Mouse (Mus musculus) heart, embryonic 14.5 days (tissue): ENCODE data around the gene Ddi2. TPM values are rescaled to one million over a fixed set of nuclear protein-coding genes. Genes with fewer than 3 reads are reported as not detected.

Experiments
- ATAC-seq: fragments of 200-750 bp; cut with Nextera tagmentation; 2 replicates; pipeline ENCODE4 v1.8.0; 2017; ENCODE audit warnings: low read depth, moderate TSS enrichment; ENCODE audit not compliant: insufficient number of reproducible peaks, insufficient read depth, low FRiP score
- H3K27ac ChIP-seq, 2 experiments: fragments of 200-500 bp in 1 of 2; fragments of 300-500 bp in 1 of 2; sonication (generic) in 1 of 2; replicated peaks in 1 of 2; 2 replicates each; pipeline ENCODE4 v1.5.1; 2012 to 2014; ENCODE audit warnings: low read depth in 2 of 2, low read length in 2 of 2, control low read depth in 1 of 2, mild to moderate bottlenecking in 1 of 2, mixed read lengths in 1 of 2; ENCODE audit not compliant: control insufficient read depth in 1 of 2, insufficient read depth in 1 of 2
- H3K27me3 ChIP-seq: fragments of 300-500 bp; sonication (generic); 2 replicates; pipeline ENCODE4 v1.6.1; 2014; ENCODE audit warnings: mild to moderate bottlenecking, low read length, control low read depth; ENCODE audit not compliant: control insufficient read depth, insufficient read depth
- H3K36me3 ChIP-seq: fragments of 300-500 bp; sonication (generic); 2 replicates; pipeline ENCODE4 v1.6.1; 2014; ENCODE audit warnings: mild to moderate bottlenecking, control low read depth, low read length, mixed read lengths; ENCODE audit not compliant: control insufficient read depth, insufficient read depth
- H3K4me1 ChIP-seq, 2 experiments: fragments of 200-500 bp in 1 of 2; fragments of 300-500 bp in 1 of 2; sonication (generic) in 1 of 2; 2 replicates each; pipeline ENCODE4 v1.6.1; 2012 to 2014; ENCODE audit warnings: low read length in 2 of 2, control low read depth in 1 of 2, mixed read lengths in 1 of 2; ENCODE audit not compliant: control insufficient read depth in 2 of 2, insufficient read depth in 2 of 2
- H3K4me2 ChIP-seq: fragments of 300-500 bp; sonication (generic); 2 replicates; pipeline ENCODE4 v1.6.1; 2014; ENCODE audit warnings: mild to moderate bottlenecking, low read length
- H3K4me3 ChIP-seq, 2 experiments: fragments of 200-500 bp in 1 of 2; fragments of 300-500 bp in 1 of 2; sonication (generic) in 1 of 2; 2 replicates each; pipeline ENCODE4 v1.5.1; 2012 to 2014; ENCODE audit warnings: low read length in 2 of 2, mild to moderate bottlenecking in 2 of 2, control low read depth in 1 of 2, low read depth in 1 of 2, moderate library complexity in 1 of 2; ENCODE audit not compliant: control insufficient read depth in 1 of 2, insufficient read depth in 1 of 2
- H3K9ac ChIP-seq: fragments of 300-500 bp; sonication (generic); 2 replicates; pipeline ENCODE4 v1.6.1; 2014; ENCODE audit warnings: mild to moderate bottlenecking, low read length
- H3K9me3 ChIP-seq: fragments of 300-500 bp; sonication (generic); 2 replicates; pipeline ENCODE4 v1.6.1; 2016; ENCODE audit warnings: low read length, control low read depth; ENCODE audit not compliant: control insufficient read depth
- WGBS: fragments of 180-500 bp; shearing (Covaris S2); extraction: QIAGEN DNeasy Blood & Tissue Kit; methylation state at CpG from one replicate; pipeline ENCODE4 v1.1.7; 2014; 5-methylcytosine and 5-hydroxymethylcytosine counted together
- polyA plus RNA-seq: library from polyadenylated mRNA; unstranded; fragments of >200 nt; fragmentation: Nextera tagmentation; extraction: Ambion mirVana; gene quantifications from 2 replicates; pipeline ENCODE4 v1.2.1, GENCODE M21; 2014

The Ddi2 gene
- polyA plus RNA-seq, 1 experiment from 2014 or later, result 12.0 TPM

GRCm38 (mm10) chr4:141741856-141742255, 18.6 kb upstream of the Ddi2 start:
- Histone ChIP-seq H3K9ac (0 out of 2 replicates have a peak overlapping the region, but pooled peaks have one; percentile 47), H3K4me1 (peaks cover 7 to 11% of the 10 kb centered on the region in 2 experiments), H3K36me3 (no peaks in the 10 kb centered on the region), H3K27ac (peak overlapping the region; percentile 60 to 70), H3K27me3 (no peaks in the 10 kb centered on the region), H3K4me2 (no peak overlapping the region), H3K4me3 (no peak overlapping the region), H3K9me3 (no peaks in the 10 kb centered on the region)
- peak; percentile 35; the same call in 1 of the 2 replicates for ATAC-seq
- whole genome bisulfite sequencing, result 14% methylated on average over 9 of the region's 9 CpGs

GRCm38 (mm10) chr4:141738015-141738414, 14.8 kb upstream of the Ddi2 start:
- ATAC-seq, result no peak
- no peaks in the 10 kb centered on the region for H3K9me3 ChIP-seq
- H3K36me3 ChIP-seq, result no peaks in the 10 kb centered on the region
- H3K4me1 ChIP-seq, result peaks cover 10 to 13% of the 10 kb centered on the region in 2 experiments
- 64% methylated on average over 8 of the region's 8 CpGs for WGBS
- H3K27me3 ChIP-seq, result no peaks in the 10 kb centered on the region
- no peak overlapping the region for H3K4me3 ChIP-seq
- H3K27ac ChIP-seq, result no peak overlapping the region
- H3K4me2 ChIP-seq, result no peak overlapping the region
- H3K9ac ChIP-seq, result no peak overlapping the region

GRCm38 (mm10) chr4:141736856-141737255, 13.6 kb upstream of the Ddi2 start:
- no peak for ATAC-seq
- H3K27ac ChIP-seq, result no peak overlapping the region
- H3K4me1 ChIP-seq, result peaks cover 4 to 7% of the 10 kb centered on the region in 2 experiments; a peak in 3 of 4 replicates
- no peaks in the 10 kb centered on the region for H3K36me3 ChIP-seq
- no peaks in the 10 kb centered on the region for H3K9me3 ChIP-seq
- H3K4me2 ChIP-seq, result no peak overlapping the region
- 73% methylated on average over 4 of the region's 4 CpGs for WGBS
- no peak overlapping the region for H3K9ac ChIP-seq
- no peak overlapping the region for H3K4me3 ChIP-seq
- H3K27me3 ChIP-seq, result no peaks in the 10 kb centered on the region

- 24% methylated on average over 9 of the region's 9 CpGs for WGBS
- Histone ChIP-seq H3K27ac (no peak overlapping the region), H3K4me1 (peaks cover 2 to 3% of the 10 kb centered on the region in 2 experiments; a peak in 2 of 4 replicates), H3K4me3 (peak overlapping the region; percentile 1 to 35; a peak in 3 of 4 replicates), H3K27me3 (no peaks in the 10 kb centered on the region), H3K9ac (no peak overlapping the region), H3K9me3 (no peaks in the 10 kb centered on the region), H3K4me2 (peak overlapping the region; percentile 73), H3K36me3 (no peaks in the 10 kb centered on the region)
- ATAC-seq, result no peak
These were observed 12.0 kb upstream of the Ddi2 start for GRCm38 (mm10) chr4:141735206-141735560.

- Histone ChIP-seq H3K27ac (peak overlapping the region in 1 of 2 experiments; percentile 49; a peak in 1 of 4 replicates), H3K4me1 (peaks cover 2 to 3% of the 10 kb centered on the region in 2 experiments; a peak in 2 of 4 replicates), H3K36me3 (no peaks in the 10 kb centered on the region), H3K27me3 (no peaks in the 10 kb centered on the region), H3K9me3 (no peaks in the 10 kb centered on the region), H3K4me2 (peak overlapping the region; percentile 73), H3K4me3 (peak overlapping the region; percentile 35 to 40), H3K9ac (peak overlapping the region; percentile 68)
- 9% methylated on average over 24 of the region's 24 CpGs for WGBS
- peak; percentile 86 for ATAC-seq
These were observed 11.4 kb upstream of the Ddi2 start for GRCm38 (mm10) chr4:141734446-141735205.

GRCm38 (mm10) chr4:141731766-141732165, 8.5 kb upstream of the Ddi2 start:
- Histone ChIP-seq H3K27ac (no peak overlapping the region), H3K9me3 (no peaks in the 10 kb centered on the region), H3K36me3 (no peaks in the 10 kb centered on the region), H3K4me2 (no peak overlapping the region), H3K27me3 (no peaks in the 10 kb centered on the region), H3K4me1 (peaks cover 2 to 3% of the 10 kb centered on the region in 2 experiments; a peak in 2 of 4 replicates), H3K4me3 (no peak overlapping the region), H3K9ac (no peak overlapping the region)
- ATAC-seq, result no peak
- 79% methylated on average over 5 of the region's 5 CpGs for WGBS

- Histone ChIP-seq H3K27ac (no peak overlapping the region), H3K4me1 (peaks cover 2 to 3% of the 10 kb centered on the region in 2 experiments; a peak in 2 of 4 replicates), H3K4me2 (no peak overlapping the region), H3K4me3 (no peak overlapping the region), H3K36me3 (no peaks in the 10 kb centered on the region), H3K9ac (no peak overlapping the region), H3K27me3 (no peaks in the 10 kb centered on the region), H3K9me3 (no peaks in the 10 kb centered on the region)
- 72% methylated on average over 13 of the region's 13 CpGs for WGBS
- ATAC-seq, result no peak
These were observed 7.2 kb upstream of the Ddi2 start for GRCm38 (mm10) chr4:141730401-141730800.
